Mouse (Mus musculus) R1 (cell line): ENCODE measurements around the gene Prokr2.
A peak's percentile ranks its signal among the peaks of the same experiment; 100 is the strongest.
"Not testable (repeated sequence)": the region's sequence is repeated elsewhere in the genome, so short reads cannot be mapped to it uniquely, and the experiment has no call there.

Experiments used
- DNase-seq: peaks from one replicate; pipeline ENCODE4 v3.0.0-alpha.2; 2018; ENCODE audit warnings: low read depth, low spot score

Gene Prokr2

DNA sequence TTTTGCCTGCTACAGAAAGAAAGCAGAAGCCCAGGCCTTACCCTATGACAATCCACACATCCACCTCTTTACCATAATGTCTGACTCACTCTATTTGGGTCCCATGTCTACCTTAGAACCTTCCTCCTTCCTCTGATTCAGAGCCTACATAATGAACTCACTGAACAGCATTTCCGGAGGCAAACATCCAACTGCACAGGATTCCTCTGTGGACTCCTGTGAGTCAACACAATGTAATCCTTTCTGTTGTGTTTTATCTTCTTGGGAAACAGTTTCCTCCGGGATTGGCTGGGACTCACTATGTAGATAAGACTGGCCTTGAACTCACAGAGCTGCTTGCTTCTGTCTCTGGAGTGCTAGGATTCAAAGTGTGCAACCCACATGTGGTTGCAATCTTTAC lies 44.9 kb downstream of the Prokr2 start:
- peak; percentile 29 for DNase-seq

GRCm38 (mm10) chr2:132337202-132337601 lies 48.0 kb downstream of the Prokr2 start:
- DNase-seq: no peak

- no peak for DNase-seq
Measured at GRCm38 (mm10) chr2:132323541-132323940, 61.7 kb downstream of the Prokr2 start.

DNA sequence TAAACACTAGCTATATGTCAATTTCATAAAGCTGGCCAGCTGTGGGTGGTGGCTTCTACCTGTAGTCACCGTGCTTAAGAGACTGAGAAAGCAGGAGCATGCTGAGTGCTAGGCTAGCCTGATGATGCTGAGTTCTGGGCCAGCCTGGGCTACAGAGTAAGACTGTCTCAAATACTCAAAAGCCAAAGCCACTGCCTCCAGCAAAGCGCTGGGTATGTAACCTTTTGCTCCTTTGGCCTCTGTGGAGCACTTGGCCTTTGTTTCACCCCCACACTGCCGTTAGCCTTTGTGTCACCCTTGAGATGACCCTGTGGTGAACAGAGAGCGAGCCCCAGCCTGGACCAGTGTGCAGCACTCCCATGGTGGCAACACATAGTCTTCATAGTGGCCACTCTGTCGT lies 64.7 kb downstream of the Prokr2 start:
- no peak for DNase-seq

- no peak for DNase-seq
Measured at GRCm38 (mm10) chr2:132317178-132317577, 68.1 kb downstream of the Prokr2 start.

- peak; percentile 71 for DNase-seq
Measured at GRCm38 (mm10) chr2:132316041-132316808, 69.0 kb downstream of the Prokr2 start.

DNA sequence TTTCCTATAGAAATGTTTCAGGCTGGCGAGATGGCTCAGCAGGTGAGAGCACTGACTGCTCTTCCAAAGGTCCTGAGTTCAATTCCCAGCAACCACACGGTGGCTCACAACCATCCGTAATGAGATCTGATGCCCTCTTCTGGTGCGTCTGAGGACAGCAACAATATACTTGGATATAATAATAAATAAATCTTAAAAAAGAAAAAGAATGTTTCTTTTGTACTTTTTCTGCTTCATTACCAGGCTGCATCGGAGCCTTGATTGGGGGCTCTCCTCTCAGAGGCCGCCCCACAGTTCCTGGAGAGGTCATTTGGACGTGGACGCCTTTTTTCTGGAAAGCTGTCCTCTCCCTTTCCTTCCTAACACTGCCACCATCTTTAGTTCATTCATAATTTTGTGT lies 71.2 kb downstream of the Prokr2 start:
- not testable (repeated sequence) for DNase-seq

- DNase-seq: no peak
Measured at GRCm38 (mm10) chr2:132313568-132313967, 71.7 kb downstream of the Prokr2 start.

DNA sequence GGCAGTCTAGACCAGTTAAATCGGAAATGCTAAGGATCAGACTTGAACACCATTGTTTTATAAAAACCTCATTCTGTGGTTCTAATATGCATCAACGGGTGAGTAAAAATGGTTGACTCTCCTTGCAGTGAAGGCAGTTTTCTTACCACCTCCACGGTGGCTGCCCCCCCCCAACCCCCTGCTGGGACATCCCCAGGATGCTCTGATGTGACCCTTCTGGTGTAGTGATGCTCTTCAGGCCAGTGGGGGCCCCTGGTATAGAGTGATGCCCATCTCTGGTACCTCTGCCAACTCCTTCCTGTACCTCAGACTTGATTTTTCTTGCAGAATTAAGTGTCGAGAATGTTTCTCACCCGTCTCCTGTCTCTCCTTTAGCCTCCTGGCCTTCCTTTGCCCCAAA lies 72.6 kb downstream of the Prokr2 start:
- DNase-seq: no peak

- DNase-seq: no peak
Measured at GRCm38 (mm10) chr2:132309398-132309930, 75.8 kb downstream of the Prokr2 start.

DNA sequence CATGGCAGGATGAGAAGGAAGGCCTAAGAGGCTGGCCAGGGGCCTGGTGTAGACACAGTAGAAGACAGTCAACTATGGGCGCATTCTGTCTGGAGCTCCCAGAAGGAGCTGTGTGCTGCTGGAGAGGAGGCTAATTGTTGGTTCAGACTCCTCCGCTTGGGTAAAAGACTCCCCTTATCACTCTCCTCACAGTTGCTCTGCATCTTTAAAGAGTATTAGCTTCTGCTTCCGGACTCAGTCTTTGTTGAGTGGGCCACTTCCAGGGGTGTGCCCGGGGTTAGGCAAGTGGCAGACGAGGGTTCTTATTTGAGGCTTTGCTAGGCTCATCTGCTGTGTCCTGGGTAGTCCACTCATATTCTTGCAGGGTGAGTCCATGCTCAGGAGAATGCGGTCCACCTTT lies 76.4 kb downstream of the Prokr2 start:
- DNase-seq: no peak

GRCm38 (mm10) chr2:132307213-132307843 lies 77.9 kb downstream of the Prokr2 start:
- DNase-seq: no peak

GRCm38 (mm10) chr2:132305988-132306387 lies 79.3 kb downstream of the Prokr2 start:
- DNase-seq: peak; percentile 54

- no peak for DNase-seq
Measured at GRCm38 (mm10) chr2:132305165-132305564, 80.1 kb downstream of the Prokr2 start.

- DNase-seq: no peak
Measured at GRCm38 (mm10) chr2:132301436-132301835, 83.8 kb downstream of the Prokr2 start.

DNA sequence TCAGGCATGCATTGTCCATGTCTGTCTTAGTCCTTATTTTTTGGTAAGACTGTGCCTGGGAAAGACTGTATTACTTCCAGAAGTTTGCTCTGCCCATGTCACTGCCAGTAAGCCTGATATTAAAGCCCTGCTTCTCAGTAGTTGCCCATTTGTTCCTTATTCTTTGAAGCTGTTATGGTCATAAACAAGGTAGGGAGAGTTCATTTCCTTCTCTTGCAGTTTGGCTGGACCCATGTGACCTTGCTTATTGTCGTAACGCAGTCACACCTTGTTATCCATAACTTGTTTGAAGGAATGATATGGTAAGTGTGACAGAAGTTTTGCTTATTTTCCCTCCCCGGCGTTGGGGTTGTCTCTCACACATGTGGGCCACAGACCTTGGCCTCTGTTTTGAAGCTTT lies 87.0 kb downstream of the Prokr2 start:
- DNase-seq: no peak

- no peak for DNase-seq
Measured at GRCm38 (mm10) chr2:132293694-132294450, 91.4 kb downstream of the Prokr2 start.

DNA sequence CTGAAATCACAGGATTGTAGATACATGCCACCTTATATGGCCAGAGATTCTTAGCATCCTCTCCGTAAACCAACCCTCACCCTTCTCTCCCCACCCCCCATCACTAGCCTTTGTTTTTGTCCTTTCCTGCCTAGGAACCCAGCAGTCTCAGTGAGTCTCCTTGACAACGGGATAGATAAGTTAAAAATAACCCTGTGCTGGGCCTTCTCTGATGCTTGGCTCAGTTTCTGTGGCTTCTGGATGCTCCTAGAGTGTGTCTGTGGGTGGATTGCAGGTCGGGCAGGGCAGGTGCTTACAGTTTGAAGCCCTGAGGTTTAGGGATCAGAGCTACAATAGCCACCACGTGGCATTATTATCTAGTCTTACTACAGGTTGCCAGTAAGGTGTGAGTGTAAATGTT lies 93.2 kb downstream of the Prokr2 start:
- DNase-seq: peak; percentile 55

- DNase-seq: no peak
Measured at GRCm38 (mm10) chr2:132291265-132291664, 94.0 kb downstream of the Prokr2 start.

- DNase-seq: no peak
Measured at GRCm38 (mm10) chr2:132290808-132291207, 94.4 kb downstream of the Prokr2 start.

DNA sequence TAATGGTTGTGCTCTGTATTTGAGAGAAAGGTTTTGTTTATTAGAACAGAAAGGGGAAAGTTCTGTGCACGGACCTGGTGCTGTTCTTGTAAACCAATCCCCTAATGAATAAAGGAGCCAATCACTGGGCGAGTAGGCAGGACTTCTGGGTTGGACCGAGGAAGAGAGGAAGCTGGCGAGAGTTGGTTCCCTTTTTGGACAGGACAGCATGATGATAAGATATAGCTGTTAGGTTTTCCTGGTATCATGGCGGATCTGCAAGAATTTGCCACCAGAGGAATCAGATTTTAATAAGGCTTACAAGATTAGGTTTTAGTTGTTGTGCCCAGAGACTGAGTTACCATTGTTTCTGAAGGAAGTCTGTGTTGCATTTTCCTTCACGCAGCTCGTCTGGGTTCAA lies 96.0 kb downstream of the Prokr2 start:
- DNase-seq: not testable (repeated sequence)
